Mouse (Mus musculus): ENCODE results near the gene Olfml2a. TPM values are rescaled to one million over a fixed set of nuclear protein-coding genes. Genes with fewer than 3 reads are reported as not detected.

Olfml2a gene
- 4.7 and 7.3 TPM in 2 replicates for polyA plus RNA-seq (2015; fragmentation: Nextera tagmentation; extraction: Ambion mirVana)

DNA sequence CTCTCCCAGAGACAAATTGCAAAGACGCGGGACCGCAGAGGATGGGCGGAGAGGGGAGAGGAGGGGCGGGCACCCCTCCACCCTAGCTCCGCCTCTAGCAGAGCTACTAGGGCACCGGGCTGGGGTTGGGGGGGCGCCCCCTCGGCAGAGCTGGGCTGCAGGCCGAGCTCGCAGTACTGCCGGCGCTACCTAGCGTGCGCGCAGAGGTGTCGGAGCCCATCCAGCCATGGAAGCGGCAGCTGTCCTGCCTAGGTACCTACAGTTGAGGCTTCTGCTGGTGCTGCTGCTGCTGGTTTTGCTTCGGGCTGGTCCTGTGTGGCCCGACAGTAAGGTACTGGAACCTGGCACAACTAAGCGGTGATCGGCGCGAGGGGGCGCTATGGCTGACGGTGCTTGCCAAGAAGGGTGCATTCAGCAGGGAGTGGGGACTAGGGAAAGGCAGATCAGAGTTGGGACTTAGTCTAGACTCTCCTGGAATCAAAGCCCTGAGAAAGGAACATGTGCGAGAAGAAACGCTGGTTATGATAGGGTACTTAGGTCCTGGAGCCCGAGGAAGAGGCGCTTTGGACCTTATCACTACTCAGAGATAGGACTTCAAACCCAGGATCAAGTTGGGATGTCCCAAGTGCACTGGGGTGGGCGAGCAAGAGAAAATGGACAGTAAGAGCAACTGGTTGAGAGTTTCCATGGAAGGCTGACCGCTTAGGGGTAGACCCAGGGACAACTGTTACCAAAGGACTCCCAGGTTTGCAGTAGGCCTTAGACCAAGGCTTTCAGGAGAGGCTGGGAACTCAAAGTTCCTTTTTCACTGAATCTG is at the start of gene Olfml2a:
Gene Olfml2a, plus strand, starts transcription at position 128 of the 817 bp plus-strand sequence.
- H3K9ac ChIP-seq, result peak within 1 kb of the TSS; percentile 43

DNA sequence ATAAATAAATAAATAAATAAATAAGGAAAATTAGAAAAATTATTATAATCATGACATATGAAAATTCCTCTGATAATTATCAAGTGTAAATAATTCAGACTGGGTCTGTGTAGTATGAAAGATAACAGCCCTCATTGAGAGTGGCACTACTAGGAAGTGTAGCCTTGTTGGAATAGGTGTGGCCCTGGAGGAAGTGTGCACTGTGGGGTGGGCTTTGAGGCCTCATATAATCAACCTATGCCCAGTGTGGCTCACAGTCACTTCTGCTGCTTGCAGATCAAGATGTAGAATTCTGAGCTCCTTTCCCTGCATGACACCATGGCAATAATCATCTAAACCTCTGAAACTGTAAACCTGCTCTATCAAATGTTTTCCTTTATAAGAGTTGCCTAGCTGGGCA is 28.9 kb upstream of the Olfml2a start:
- Histone ChIP-seq H3K4me1 (replicated peaks) (no peaks in the 10 kb centered on the region), H3K9ac (no peak overlapping the region), H3K4me2 (no peak overlapping the region), H3K36me3 (no peaks in the 10 kb centered on the region), H3K27ac (replicated peaks) (no peak overlapping the region), H3K4me3 (no peak overlapping the region), H3K27me3 (no peaks in the 10 kb centered on the region), H3K9me3 (no peaks in the 10 kb centered on the region)
- ATAC-seq (ENCODE audit: low FRiP score, low read depth), result no peak

More for the DNA sequence above, at the start of gene Olfml2a:
- peak within 1 kb of the TSS; percentile 80 for H3K4me2 ChIP-seq
- 0 out of 2 replicates have a peak, but pooled peaks cover 7% of the 10 kb centered on the region for H3K27me3 ChIP-seq
- H3K36me3 ChIP-seq, result no peaks in the 10 kb centered on the region
- no peaks in the 10 kb centered on the region for H3K9me3 ChIP-seq
- WGBS, result 9% methylated on average over 30 of the region's 32 CpGs
- ATAC-seq (ENCODE audit: low FRiP score, low read depth), result peak; percentile 63; the same call in 1 of the 2 replicates
- H3K4me1 ChIP-seq (replicated peaks), result peaks cover 16% of the 10 kb centered on the region; the same call in 1 of the 2 replicates
- peak within 1 kb of the TSS; percentile 40 for H3K4me3 ChIP-seq
- H3K27ac ChIP-seq (replicated peaks), result no peak within 1 kb of the TSS

DNA sequence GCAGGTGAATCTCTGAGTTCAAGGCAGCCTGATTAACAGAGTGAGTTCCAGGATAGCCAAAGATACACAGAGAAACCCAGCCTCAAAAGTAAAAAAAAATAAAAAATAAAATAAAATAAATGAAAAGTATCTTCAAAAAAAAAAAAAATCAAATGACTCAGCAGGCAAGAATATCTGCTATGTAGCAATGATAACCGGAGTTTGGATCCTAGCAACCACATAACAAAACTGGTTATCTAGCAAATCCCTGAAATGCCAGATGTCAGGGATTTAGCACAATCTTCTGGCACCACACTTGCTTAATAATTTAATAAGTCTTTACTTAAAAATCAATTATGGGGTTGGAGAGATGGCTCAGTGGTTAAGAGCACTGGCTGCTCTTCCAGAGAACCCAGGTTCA is 27.5 kb upstream of the Olfml2a start:
- WGBS, result 79% methylated on average over 1 of the region's 1 CpGs
- ATAC-seq (ENCODE audit: low FRiP score, low read depth), result no peak
- no peaks in the 10 kb centered on the region for H3K27me3 ChIP-seq

DNA sequence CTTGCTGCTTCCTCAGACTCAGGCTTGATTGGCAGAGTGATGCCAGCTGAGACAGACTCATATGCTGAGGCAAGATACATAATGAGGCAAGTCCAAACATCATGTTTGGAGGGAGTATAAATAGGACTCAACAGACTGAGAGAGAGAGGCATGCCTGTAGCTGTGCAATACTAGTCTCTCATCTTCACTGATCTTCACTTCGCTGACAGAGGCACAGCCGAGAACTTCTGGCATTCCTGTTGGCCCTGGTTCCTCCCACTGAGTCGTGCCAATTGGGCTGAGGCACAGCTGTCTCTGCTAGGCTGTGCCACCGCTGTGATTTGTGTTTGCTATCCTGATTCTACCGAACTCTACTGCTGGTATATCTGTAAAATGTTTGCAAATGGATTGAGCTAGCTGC is 25.7 kb upstream of the Olfml2a start:
- Histone ChIP-seq H3K36me3 (no peaks in the 10 kb centered on the region), H3K4me1 (replicated peaks) (no peaks in the 10 kb centered on the region), H3K27me3 (no peaks in the 10 kb centered on the region), H3K4me2 (no peak overlapping the region), H3K9ac (no peak overlapping the region), H3K27ac (replicated peaks) (no peak overlapping the region), H3K4me3 (no peak overlapping the region), H3K9me3 (no peaks in the 10 kb centered on the region)
- ATAC-seq (ENCODE audit: low FRiP score, low read depth), result peak; percentile 63; the same call in 1 of the 2 replicates
- WGBS, result 67% methylated on average over 5 of the region's 5 CpGs

More for the DNA sequence above, 27.5 kb upstream of the Olfml2a start:
- Histone ChIP-seq H3K9me3 (no peaks in the 10 kb centered on the region), H3K27ac (replicated peaks) (no peak overlapping the region), H3K4me3 (no peak overlapping the region), H3K36me3 (no peaks in the 10 kb centered on the region), H3K4me1 (replicated peaks) (no peaks in the 10 kb centered on the region), H3K9ac (no peak overlapping the region), H3K4me2 (no peak overlapping the region)

DNA sequence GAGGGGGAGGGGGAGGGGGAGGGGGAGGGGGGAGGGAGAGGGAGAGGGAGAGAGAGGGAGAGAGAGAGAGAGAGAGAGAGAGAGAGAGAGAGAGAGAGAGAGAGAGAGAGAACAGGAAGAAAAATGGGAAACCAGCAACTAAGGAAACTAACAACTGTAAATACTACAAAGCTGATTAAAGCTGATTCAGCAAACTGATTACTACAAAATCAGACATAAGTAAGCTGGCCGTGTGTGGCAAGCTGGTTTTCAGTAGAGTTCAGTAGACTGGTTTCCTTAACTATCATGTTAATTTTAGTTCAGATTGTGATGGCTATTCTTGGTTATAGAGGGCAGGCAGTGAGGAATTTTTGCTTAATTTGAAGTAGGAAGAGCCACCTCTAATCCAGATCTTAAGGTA is 23.2 kb upstream of the Olfml2a start:
- Histone ChIP-seq H3K4me1 (replicated peaks) (no peaks in the 10 kb centered on the region), H3K27ac (replicated peaks) (no peak overlapping the region), H3K9ac (no peak overlapping the region), H3K4me3 (no peak overlapping the region), H3K36me3 (no peaks in the 10 kb centered on the region), H3K9me3 (no peaks in the 10 kb centered on the region), H3K27me3 (no peaks in the 10 kb centered on the region), H3K4me2 (no peak overlapping the region)
- WGBS, result 66% methylated on average over 1 of the region's 1 CpGs
- no peak for ATAC-seq (ENCODE audit: low FRiP score, low read depth)

DNA sequence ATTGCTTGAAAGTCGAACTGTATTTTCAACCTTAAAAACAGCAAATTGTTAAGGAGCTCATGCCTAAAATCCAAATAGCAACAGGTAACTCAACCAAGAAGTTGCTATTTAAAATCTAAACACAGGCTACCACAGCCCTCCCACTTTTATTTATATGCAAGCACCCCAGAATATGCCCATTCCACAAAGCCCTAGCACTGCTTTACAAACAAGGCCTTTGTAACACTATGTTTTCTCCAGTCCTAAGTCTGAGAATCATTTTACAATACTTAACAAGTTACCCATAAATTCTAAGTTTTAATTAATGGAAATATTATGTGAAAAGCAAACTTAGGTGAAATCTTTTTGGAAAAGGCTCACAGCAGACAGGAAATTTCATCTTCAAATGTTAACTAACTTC is 17.3 kb upstream of the Olfml2a start:
- H3K36me3 ChIP-seq, result no peaks in the 10 kb centered on the region
- H3K9ac ChIP-seq, result no peak overlapping the region
- H3K27ac ChIP-seq (replicated peaks), result no peak overlapping the region
- no peaks in the 10 kb centered on the region for H3K27me3 ChIP-seq
- no peaks in the 10 kb centered on the region for H3K9me3 ChIP-seq
- WGBS, result 39% methylated on average over 1 of the region's 1 CpGs
- H3K4me1 ChIP-seq (replicated peaks), result peaks cover 4% of the 10 kb centered on the region
- no peak overlapping the region for H3K4me3 ChIP-seq
- no peak for ATAC-seq (ENCODE audit: low FRiP score, low read depth)
- H3K4me2 ChIP-seq, result no peak overlapping the region

DNA sequence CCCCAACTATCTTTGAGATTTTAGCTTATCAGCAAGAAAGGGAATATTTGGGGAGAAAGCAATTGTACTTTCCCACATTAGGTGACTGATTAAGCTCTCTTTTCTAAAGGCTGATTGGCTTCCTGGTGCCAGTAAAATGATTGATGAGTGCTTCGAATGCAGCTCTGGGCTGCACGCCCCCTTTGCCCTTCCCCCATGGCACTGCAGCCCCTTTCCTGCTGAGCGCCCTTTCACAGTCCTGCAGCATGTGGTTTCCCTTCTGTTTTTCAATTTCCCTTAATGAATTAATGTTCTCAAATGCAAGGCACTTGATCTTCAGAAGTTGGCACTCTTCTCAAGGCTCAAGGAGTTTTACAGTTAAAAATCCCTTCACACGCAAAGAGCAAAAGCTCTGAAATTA is 16.8 kb upstream of the Olfml2a start:
- Histone ChIP-seq H3K4me1 (replicated peaks) (peaks cover 4% of the 10 kb centered on the region), H3K4me3 (no peak overlapping the region), H3K4me2 (no peak overlapping the region), H3K36me3 (no peaks in the 10 kb centered on the region), H3K9me3 (no peaks in the 10 kb centered on the region), H3K9ac (no peak overlapping the region), H3K27ac (replicated peaks) (no peak overlapping the region), H3K27me3 (no peaks in the 10 kb centered on the region)
- ATAC-seq (ENCODE audit: low FRiP score, low read depth), result peak; percentile 59; the same call in 1 of the 2 replicates
- WGBS, result 12% methylated on average over 4 of the region's 4 CpGs

DNA sequence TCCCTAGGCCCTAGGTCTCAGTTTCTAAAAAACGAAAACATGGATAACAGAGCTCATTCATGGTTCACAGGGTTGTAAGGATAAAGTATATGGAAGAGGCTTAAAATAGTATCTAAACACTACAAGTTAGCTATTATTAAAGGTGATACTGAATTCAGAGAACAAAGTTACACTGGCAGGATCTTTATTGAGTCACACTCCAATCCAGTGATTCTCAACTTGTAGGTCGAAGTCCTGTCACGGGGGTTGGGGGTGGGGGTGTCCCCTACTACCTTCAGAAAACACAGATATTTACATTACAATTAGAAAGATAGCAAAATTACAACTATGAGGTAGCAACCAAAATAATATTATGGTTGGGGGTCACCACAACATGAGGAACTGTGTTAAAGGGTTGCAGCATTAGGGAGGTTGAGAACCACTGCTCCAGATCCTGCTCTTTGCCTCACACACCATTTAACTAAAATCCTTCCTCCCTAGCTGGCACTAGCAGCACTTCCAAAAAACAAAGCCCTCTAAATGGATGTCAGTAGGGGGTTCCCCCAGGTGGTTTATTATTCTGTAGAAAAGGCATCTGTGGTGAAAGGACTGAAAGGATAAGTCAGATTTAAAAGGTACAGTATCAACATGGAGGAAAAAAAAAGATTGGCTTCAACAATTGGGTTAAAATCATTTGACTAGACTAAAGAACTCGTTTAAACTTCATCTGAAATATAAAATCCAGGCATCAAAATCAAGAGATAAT is 14.7 kb upstream of the Olfml2a start:
- Histone ChIP-seq H3K4me2 (no peak overlapping the region), H3K9ac (no peak overlapping the region), H3K36me3 (no peaks in the 10 kb centered on the region), H3K27ac (replicated peaks) (no peak overlapping the region), H3K4me1 (replicated peaks) (peaks cover 4% of the 10 kb centered on the region), H3K4me3 (no peak overlapping the region), H3K27me3 (no peaks in the 10 kb centered on the region), H3K9me3 (no peaks in the 10 kb centered on the region)
- WGBS, result 21% methylated on average over 4 of the region's 4 CpGs
- no peak for ATAC-seq (ENCODE audit: low FRiP score, low read depth)

DNA sequence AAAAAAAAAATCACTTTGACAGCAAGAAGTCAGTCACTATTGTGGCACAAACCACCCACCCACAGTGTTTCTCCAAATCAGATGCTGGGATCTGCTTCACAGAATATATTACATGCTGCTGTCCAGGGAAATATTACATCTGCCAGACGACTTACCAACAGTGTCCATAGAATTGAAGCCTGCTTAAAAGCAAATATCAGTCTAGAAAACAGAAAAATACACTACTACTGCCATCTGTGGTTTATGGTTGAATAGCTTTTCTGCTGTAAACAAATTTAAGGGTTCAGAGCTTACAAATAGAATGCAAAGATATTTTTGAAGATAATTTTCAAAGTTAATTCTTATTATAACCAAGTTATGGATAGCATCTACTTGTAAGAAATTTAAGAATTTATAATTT is 10.4 kb upstream of the Olfml2a start:
- no peak overlapping the region for H3K9ac ChIP-seq
- peaks cover 4% of the 10 kb centered on the region; the same call in 1 of the 2 replicates for H3K27me3 ChIP-seq
- no peaks in the 10 kb centered on the region for H3K36me3 ChIP-seq
- no peak overlapping the region for H3K4me3 ChIP-seq
- ATAC-seq (ENCODE audit: low FRiP score, low read depth), result no peak
- H3K4me1 ChIP-seq (replicated peaks), result peaks cover 17% of the 10 kb centered on the region
- H3K9me3 ChIP-seq, result no peaks in the 10 kb centered on the region
- no peak overlapping the region for H3K27ac ChIP-seq (replicated peaks)
- WGBS, result 8% methylated on average over 1 of the region's 1 CpGs
- H3K4me2 ChIP-seq, result no peak overlapping the region

DNA sequence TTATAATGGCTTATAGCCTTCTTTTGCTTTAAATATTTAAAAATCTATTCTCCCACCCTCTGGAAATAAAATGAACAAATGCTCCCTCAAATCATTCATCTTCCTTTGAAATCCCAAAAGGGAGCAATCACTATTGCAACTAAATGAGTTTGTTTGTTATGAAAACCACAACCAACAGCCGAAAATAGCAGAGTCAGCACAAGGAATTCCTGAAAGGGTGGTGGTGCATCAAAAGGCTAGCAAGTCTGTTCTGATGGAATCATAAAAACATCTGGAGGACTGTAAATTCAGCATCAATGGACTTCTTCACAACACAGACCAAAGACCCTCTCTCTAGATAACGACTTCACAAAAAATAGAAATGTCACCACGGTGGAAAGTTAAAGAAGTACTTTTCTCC is 8.3 kb upstream of the Olfml2a start:
- 31% methylated on average over 3 of the region's 3 CpGs for WGBS
- Histone ChIP-seq H3K4me3 (no peak overlapping the region), H3K4me2 (no peak overlapping the region), H3K9ac (no peak overlapping the region), H3K9me3 (no peaks in the 10 kb centered on the region), H3K4me1 (replicated peaks) (peaks cover 21% of the 10 kb centered on the region), H3K27me3 (peaks cover 4% of the 10 kb centered on the region; the same call in 1 of the 2 replicates), H3K27ac (replicated peaks) (no peak overlapping the region), H3K36me3 (no peaks in the 10 kb centered on the region)
- ATAC-seq (ENCODE audit: low FRiP score, low read depth), result no peak

DNA sequence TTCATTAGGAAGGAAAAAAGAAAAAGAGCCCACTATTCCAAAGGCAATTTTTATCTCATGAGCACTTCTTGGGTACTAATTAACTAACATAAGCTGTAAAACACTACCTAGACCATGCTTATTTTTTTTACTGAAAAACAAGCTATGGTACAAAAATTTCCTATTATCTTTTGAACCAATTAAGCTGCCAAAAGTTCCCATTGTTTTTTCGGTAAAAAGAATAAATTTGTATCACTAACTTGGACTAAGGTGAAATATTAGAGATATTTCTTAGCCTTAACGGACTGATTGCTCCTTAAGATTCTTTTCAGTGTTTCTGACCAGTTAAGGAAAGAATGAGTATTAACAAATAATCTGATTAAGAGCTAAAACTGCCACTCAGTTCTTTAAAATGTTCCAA is 7.9 kb upstream of the Olfml2a start:
- Histone ChIP-seq H3K27ac (replicated peaks) (no peak overlapping the region), H3K9ac (no peak overlapping the region), H3K4me1 (replicated peaks) (peaks cover 21% of the 10 kb centered on the region), H3K9me3 (no peaks in the 10 kb centered on the region), H3K4me3 (no peak overlapping the region), H3K36me3 (no peaks in the 10 kb centered on the region), H3K4me2 (peak overlapping the region; percentile 99; the same call in 1 of the 2 replicates), H3K27me3 (peaks cover 4% of the 10 kb centered on the region; the same call in 1 of the 2 replicates)
- WGBS, result 42% methylated on average over 2 of the region's 2 CpGs
- no peak for ATAC-seq (ENCODE audit: low FRiP score, low read depth)

DNA sequence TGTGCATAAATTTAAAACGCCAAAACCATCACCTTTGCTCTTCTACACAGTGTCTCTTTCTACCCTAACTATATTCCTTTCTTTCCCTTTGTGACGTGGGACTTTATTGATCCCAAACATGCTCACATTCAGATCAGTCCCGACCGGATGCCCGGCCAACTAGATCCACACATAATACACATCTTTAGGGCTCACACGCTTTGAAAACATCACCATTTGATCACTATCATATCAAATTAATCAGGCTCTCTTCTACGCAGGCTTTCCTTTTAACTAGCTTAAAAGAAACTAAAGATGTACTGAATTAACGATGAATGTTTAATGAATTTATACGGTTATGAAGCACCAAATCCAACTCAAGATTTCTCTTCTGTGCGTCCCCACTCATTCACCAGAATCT is 7.2 kb upstream of the Olfml2a start:
- peaks cover 4% of the 10 kb centered on the region; the same call in 1 of the 2 replicates for H3K27me3 ChIP-seq
- ATAC-seq (ENCODE audit: low FRiP score, low read depth), result no peak
- H3K4me2 ChIP-seq, result peak overlapping the region; percentile 99
- peak overlapping the region; percentile 97 for H3K4me3 ChIP-seq
- no peaks in the 10 kb centered on the region for H3K36me3 ChIP-seq
- peaks cover 21% of the 10 kb centered on the region for H3K4me1 ChIP-seq (replicated peaks)
- H3K9me3 ChIP-seq, result no peaks in the 10 kb centered on the region
- peak overlapping the region; percentile 84; the same call in 1 of the 2 replicates for H3K9ac ChIP-seq
- H3K27ac ChIP-seq (replicated peaks), result no peak overlapping the region
- 5% methylated on average over 10 of the region's 10 CpGs for WGBS

Data from hindbrain, embryonic 15.5 days (tissue).